Mouse (Mus musculus): ENCODE results near the gene Cacng5. TPM values are rescaled to one million over a fixed set of nuclear protein-coding genes. Genes with fewer than 3 reads are reported as not detected.
A peak's percentile ranks its signal among the peaks of the same experiment; 100 is the strongest.

Gene Cacng5
- polyA plus RNA-seq, 1 experiment from 2014 or later = 0.55 TPM

- H3K9ac ChIP-seq (replicated peaks; ENCODE audit: low read length) = no peak overlapping the region
- H3K27ac ChIP-seq (replicated peaks; ENCODE audit: low read depth, low read length) = no peak overlapping the region
- no peak for DNase-seq (ENCODE audit: low spot score)
- no peaks in the 10 kb centered on the region for H3K36me3 ChIP-seq (replicated peaks; ENCODE audit: control insufficient read depth, insufficient read depth, low read depth, low read length)
- H3K4me2 ChIP-seq (ENCODE audit: low read depth, low read length) = no peak overlapping the region
- ATAC-seq (replicated peaks; ENCODE audit: insufficient number of reproducible peaks, low FRiP score, low TSS enrichment, low read depth) = no peak
- no peaks in the 10 kb centered on the region for H3K4me1 ChIP-seq (ENCODE audit: control insufficient read depth, insufficient read depth, low read length)
- H3K27me3 ChIP-seq (ENCODE audit: control insufficient read depth, insufficient read depth, low read length) = no peaks in the 10 kb centered on the region
- H3K4me3 ChIP-seq (ENCODE audit: low read depth, low read length) = no peak overlapping the region
- no peaks in the 10 kb centered on the region for H3K9me3 ChIP-seq (replicated peaks; ENCODE audit: control insufficient read depth, low read length)
- 87% methylated on average over 18 of the region's 18 CpGs for WGBS
Observed at GRCm38 (mm10) chr11:107875861-107876494, 38.9 kb downstream of the Cacng5 start.

GRCm38 (mm10) chr11:107872743-107873142 is 42.1 kb downstream of the Cacng5 start:
- Histone ChIP-seq H3K4me3 (ENCODE audit: low read depth, low read length) (no peak overlapping the region), H3K9ac (replicated peaks; ENCODE audit: low read length) (no peak overlapping the region), H3K4me1 (ENCODE audit: control insufficient read depth, insufficient read depth, low read length) (no peaks in the 10 kb centered on the region), H3K9me3 (replicated peaks; ENCODE audit: control insufficient read depth, low read length) (no peaks in the 10 kb centered on the region), H3K27me3 (ENCODE audit: control insufficient read depth, insufficient read depth, low read length) (no peaks in the 10 kb centered on the region), H3K27ac (replicated peaks; ENCODE audit: low read depth, low read length) (no peak overlapping the region), H3K4me2 (ENCODE audit: low read depth, low read length) (no peak overlapping the region), H3K36me3 (replicated peaks; ENCODE audit: control insufficient read depth, insufficient read depth, low read depth, low read length) (no peaks in the 10 kb centered on the region)
- DNase-seq (ENCODE audit: low spot score) = no peak
- 66% methylated on average over 6 of the region's 6 CpGs for WGBS
- no peak for ATAC-seq (replicated peaks; ENCODE audit: insufficient number of reproducible peaks, low FRiP score, low TSS enrichment, low read depth)

GRCm38 (mm10) chr11:107867509-107867908 is 47.3 kb downstream of the Cacng5 start:
- Histone ChIP-seq H3K9ac (replicated peaks; ENCODE audit: low read length) (no peak overlapping the region), H3K9me3 (replicated peaks; ENCODE audit: control insufficient read depth, low read length) (no peaks in the 10 kb centered on the region), H3K4me1 (ENCODE audit: control insufficient read depth, insufficient read depth, low read length) (no peaks in the 10 kb centered on the region), H3K36me3 (replicated peaks; ENCODE audit: control insufficient read depth, insufficient read depth, low read depth, low read length) (no peaks in the 10 kb centered on the region), H3K4me2 (ENCODE audit: low read depth, low read length) (no peak overlapping the region), H3K4me3 (ENCODE audit: low read depth, low read length) (no peak overlapping the region), H3K27ac (replicated peaks; ENCODE audit: low read depth, low read length) (no peak overlapping the region), H3K27me3 (ENCODE audit: control insufficient read depth, insufficient read depth, low read length) (no peaks in the 10 kb centered on the region)
- DNase-seq (ENCODE audit: low spot score) = no peak
- 85% methylated on average over 8 of the region's 8 CpGs for WGBS
- no peak for ATAC-seq (replicated peaks; ENCODE audit: insufficient number of reproducible peaks, low FRiP score, low TSS enrichment, low read depth)

GRCm38 (mm10) chr11:107865128-107865527 is 49.7 kb downstream of the Cacng5 start:
- H3K4me1 ChIP-seq (ENCODE audit: control insufficient read depth, insufficient read depth, low read length) = no peaks in the 10 kb centered on the region
- no peaks in the 10 kb centered on the region for H3K27me3 ChIP-seq (ENCODE audit: control insufficient read depth, insufficient read depth, low read length)
- H3K27ac ChIP-seq (replicated peaks; ENCODE audit: low read depth, low read length) = no peak overlapping the region
- no peaks in the 10 kb centered on the region for H3K36me3 ChIP-seq (replicated peaks; ENCODE audit: control insufficient read depth, insufficient read depth, low read depth, low read length)
- ATAC-seq (replicated peaks; ENCODE audit: insufficient number of reproducible peaks, low FRiP score, low TSS enrichment, low read depth) (no peak), DNase-seq (ENCODE audit: low spot score) (peak; percentile 77)
- no peak overlapping the region for H3K4me2 ChIP-seq (ENCODE audit: low read depth, low read length)
- no peak overlapping the region for H3K9ac ChIP-seq (replicated peaks; ENCODE audit: low read length)
- H3K9me3 ChIP-seq (replicated peaks; ENCODE audit: control insufficient read depth, low read length) = no peaks in the 10 kb centered on the region
- WGBS = 23% methylated on average over 7 of the region's 7 CpGs
- no peak overlapping the region for H3K4me3 ChIP-seq (ENCODE audit: low read depth, low read length)

GRCm38 (mm10) chr11:107864024-107864423 is 50.8 kb downstream of the Cacng5 start:
- H3K27me3 ChIP-seq (ENCODE audit: control insufficient read depth, insufficient read depth, low read length) = no peaks in the 10 kb centered on the region
- no peaks in the 10 kb centered on the region for H3K4me1 ChIP-seq (ENCODE audit: control insufficient read depth, insufficient read depth, low read length)
- WGBS = 13% methylated on average over 4 of the region's 4 CpGs
- H3K9ac ChIP-seq (replicated peaks; ENCODE audit: low read length) = no peak overlapping the region
- ATAC-seq (replicated peaks; ENCODE audit: insufficient number of reproducible peaks, low FRiP score, low TSS enrichment, low read depth) (no peak), DNase-seq (ENCODE audit: low spot score) (peak; percentile 83)
- H3K4me2 ChIP-seq (ENCODE audit: low read depth, low read length) = no peak overlapping the region
- H3K36me3 ChIP-seq (replicated peaks; ENCODE audit: control insufficient read depth, insufficient read depth, low read depth, low read length) = no peaks in the 10 kb centered on the region
- H3K9me3 ChIP-seq (replicated peaks; ENCODE audit: control insufficient read depth, low read length) = no peaks in the 10 kb centered on the region
- no peak overlapping the region for H3K4me3 ChIP-seq (ENCODE audit: low read depth, low read length)
- no peak overlapping the region for H3K27ac ChIP-seq (replicated peaks; ENCODE audit: low read depth, low read length)

GRCm38 (mm10) chr11:107861738-107862137 is 53.1 kb downstream of the Cacng5 start:
- DNase-seq (ENCODE audit: low spot score) (no peak), ATAC-seq (replicated peaks; ENCODE audit: insufficient number of reproducible peaks, low FRiP score, low TSS enrichment, low read depth) (no peak)
- Histone ChIP-seq H3K27ac (replicated peaks; ENCODE audit: low read depth, low read length) (no peak overlapping the region), H3K36me3 (replicated peaks; ENCODE audit: control insufficient read depth, insufficient read depth, low read depth, low read length) (no peaks in the 10 kb centered on the region), H3K4me2 (ENCODE audit: low read depth, low read length) (no peak overlapping the region), H3K9me3 (replicated peaks; ENCODE audit: control insufficient read depth, low read length) (no peaks in the 10 kb centered on the region), H3K4me1 (ENCODE audit: control insufficient read depth, insufficient read depth, low read length) (no peaks in the 10 kb centered on the region), H3K9ac (replicated peaks; ENCODE audit: low read length) (no peak overlapping the region), H3K4me3 (ENCODE audit: low read depth, low read length) (no peak overlapping the region), H3K27me3 (ENCODE audit: control insufficient read depth, insufficient read depth, low read length) (no peaks in the 10 kb centered on the region)
- 84% methylated on average over 5 of the region's 5 CpGs for WGBS

- Histone ChIP-seq H3K27me3 (ENCODE audit: control insufficient read depth, insufficient read depth, low read length) (no peaks in the 10 kb centered on the region), H3K9me3 (replicated peaks; ENCODE audit: control insufficient read depth, low read length) (no peaks in the 10 kb centered on the region), H3K27ac (replicated peaks; ENCODE audit: low read depth, low read length) (no peak overlapping the region), H3K9ac (replicated peaks; ENCODE audit: low read length) (no peak overlapping the region), H3K4me3 (ENCODE audit: low read depth, low read length) (no peak overlapping the region), H3K36me3 (replicated peaks; ENCODE audit: control insufficient read depth, insufficient read depth, low read depth, low read length) (no peaks in the 10 kb centered on the region), H3K4me2 (ENCODE audit: low read depth, low read length) (no peak overlapping the region), H3K4me1 (ENCODE audit: control insufficient read depth, insufficient read depth, low read length) (no peaks in the 10 kb centered on the region)
- 95% methylated on average over 4 of the region's 4 CpGs for WGBS
- DNase-seq (ENCODE audit: low spot score) (no peak), ATAC-seq (replicated peaks; ENCODE audit: insufficient number of reproducible peaks, low FRiP score, low TSS enrichment, low read depth) (no peak)
Observed at GRCm38 (mm10) chr11:107859871-107860270, 55.0 kb downstream of the Cacng5 start.

- no peak overlapping the region for H3K27ac ChIP-seq (replicated peaks; ENCODE audit: low read depth, low read length)
- peak; percentile 85 for DNase-seq (ENCODE audit: low spot score)
- H3K36me3 ChIP-seq (replicated peaks; ENCODE audit: control insufficient read depth, insufficient read depth, low read depth, low read length) = no peaks in the 10 kb centered on the region
- no peaks in the 10 kb centered on the region for H3K9me3 ChIP-seq (replicated peaks; ENCODE audit: control insufficient read depth, low read length)
- H3K4me2 ChIP-seq (ENCODE audit: low read depth, low read length) = no peak overlapping the region
- 27% methylated on average over 7 of the region's 7 CpGs for WGBS
- ATAC-seq (replicated peaks; ENCODE audit: insufficient number of reproducible peaks, low FRiP score, low TSS enrichment, low read depth) = no peak
- no peak overlapping the region for H3K9ac ChIP-seq (replicated peaks; ENCODE audit: low read length)
- no peaks in the 10 kb centered on the region for H3K4me1 ChIP-seq (ENCODE audit: control insufficient read depth, insufficient read depth, low read length)
- no peak overlapping the region for H3K4me3 ChIP-seq (ENCODE audit: low read depth, low read length)
- H3K27me3 ChIP-seq (ENCODE audit: control insufficient read depth, insufficient read depth, low read length) = no peaks in the 10 kb centered on the region
Observed at GRCm38 (mm10) chr11:107859288-107859687, 55.6 kb downstream of the Cacng5 start.

Measured in embryonic facial prominence, embryonic 11.5 days (tissue).